Mouse (Mus musculus): ENCODE measurements around the gene Zfp984. TPM values are rescaled to one million over a fixed set of nuclear protein-coding genes. Genes with fewer than 3 reads are reported as not detected.

Gene Zfp984
- total RNA-seq, 4 experiments from 2014 or later = 0.70 to 1.4 (median 0.89) TPM

Other genes starting within 250 kb of the Zfp984 start
- gene Zfp979, start 167.3 kb downstream of the Zfp984 start, total RNA-seq (2022) = under 1 TPM; 0.68 to 0.92 (median 0.76) TPM
- gene Zfp534, start 107.2 kb downstream of the Zfp984 start, total RNA-seq (2022) = under 1 TPM in 1 of 4 experiments, not detected in 3; 0.11 TPM
- 10 to 100 TPM; 10.2 to 11.5 (median 10.5) TPM for gene Zfp933, start 38.6 kb upstream of the Zfp984 start, total RNA-seq (2022)
- gene Miip, start 59.0 kb upstream of the Zfp984 start, total RNA-seq (2022) = 1 to 10 TPM; 3.6 to 5.1 (median 4.8) TPM
- gene Fv1, start 59.2 kb upstream of the Zfp984 start, total RNA-seq (2022) = 1 to 10 TPM; 5.1 to 9.2 (median 6.7) TPM
- gene Mfn2, start 94.9 kb upstream of the Zfp984 start, total RNA-seq (2022) = 100 to 1,000 TPM; 389 to 516 (median 444) TPM
- gene Plod1, start 127.0 kb upstream of the Zfp984 start, total RNA-seq (2022) = 10 to 100 TPM; 14.7 to 17.0 (median 15.5) TPM
- gene 2510039O18Rik, start 131.1 kb upstream of the Zfp984 start, total RNA-seq (2022) = 10 to 100 TPM; 19.8 to 21.4 (median 20.5) TPM
- gene Nppb, start 176.0 kb upstream of the Zfp984 start, total RNA-seq (2022) = not detected
- under 1 TPM in 3 of 4 experiments, not detected in 1; 0.34 to 0.46 (median 0.39) TPM for gene Nppa, start 190.9 kb upstream of the Zfp984 start, total RNA-seq (2022)
- gene Clcn6, start 229.0 kb upstream of the Zfp984 start, total RNA-seq (2022) = 1 to 10 TPM; 4.1 to 5.3 (median 4.7) TPM
- gene Mthfr, start 229.3 kb upstream of the Zfp984 start, total RNA-seq (2022) = 1 to 10 TPM; 4.8 to 7.0 (median 6.3) TPM